Mouse (Mus musculus) midbrain, embryonic 12.5 days (tissue): ENCODE results near the gene Vps39. TPM values are rescaled to one million over a fixed set of nuclear protein-coding genes. Genes with fewer than 3 reads are reported as not detected.

Experiments
- ATAC-seq: fragments of 200-750 bp; cut with Nextera tagmentation; 2 replicates; pipeline ENCODE4 v1.8.0; 2017; ENCODE audit warnings: low read depth, moderate TSS enrichment, moderate library complexity; ENCODE audit not compliant: low FRiP score
- H3K27ac ChIP-seq: fragments of 300-500 bp; sonication (generic); replicated peaks from 2 replicates; pipeline ENCODE4 v1.5.1; 2016; ENCODE audit warnings: mild to moderate bottlenecking
- H3K27me3 ChIP-seq: fragments of 300-500 bp; sonication (generic); 2 replicates; pipeline ENCODE4 v1.6.1; 2016; ENCODE audit warnings: mild to moderate bottlenecking
- H3K36me3 ChIP-seq: fragments of 300-500 bp; sonication (generic); 2 replicates; pipeline ENCODE4 v1.6.1; 2016
- H3K4me1 ChIP-seq: fragments of 300-500 bp; sonication (generic); 2 replicates; pipeline ENCODE4 v1.6.1; 2016
- H3K4me2 ChIP-seq: fragments of 300-500 bp; sonication (generic); replicated peaks from 2 replicates; pipeline ENCODE4 v1.6.1; 2016; ENCODE audit warnings: mild to moderate bottlenecking, moderate library complexity
- H3K4me3 ChIP-seq: fragments of 300-500 bp; sonication (generic); 2 replicates; pipeline ENCODE4 v1.5.1; 2016; ENCODE audit warnings: mild to moderate bottlenecking
- H3K9ac ChIP-seq: fragments of 300-500 bp; sonication (generic); replicated peaks from 2 replicates; pipeline ENCODE4 v1.6.1; 2016; ENCODE audit warnings: mild to moderate bottlenecking, moderate library complexity
- H3K9me3 ChIP-seq: fragments of 300-500 bp; sonication (generic); 2 replicates; pipeline ENCODE4 v1.6.1; 2016; ENCODE audit warnings: mild to moderate bottlenecking
- WGBS: fragments of 180-500 bp; shearing (Covaris S2); methylation state at CpG from one replicate; pipeline ENCODE4 v1.1.7; 2016; 5-methylcytosine and 5-hydroxymethylcytosine counted together
- polyA plus RNA-seq: library from polyadenylated mRNA; unstranded; fragments of >200 nt; fragmentation: Nextera tagmentation; extraction: Ambion mirVana; gene quantifications from 2 replicates; pipeline ENCODE4 v1.2.1, GENCODE M21; 2016

Gene Vps39
- polyA plus RNA-seq, 1 experiment from 2014 or later: 43.6 TPM

DNA sequence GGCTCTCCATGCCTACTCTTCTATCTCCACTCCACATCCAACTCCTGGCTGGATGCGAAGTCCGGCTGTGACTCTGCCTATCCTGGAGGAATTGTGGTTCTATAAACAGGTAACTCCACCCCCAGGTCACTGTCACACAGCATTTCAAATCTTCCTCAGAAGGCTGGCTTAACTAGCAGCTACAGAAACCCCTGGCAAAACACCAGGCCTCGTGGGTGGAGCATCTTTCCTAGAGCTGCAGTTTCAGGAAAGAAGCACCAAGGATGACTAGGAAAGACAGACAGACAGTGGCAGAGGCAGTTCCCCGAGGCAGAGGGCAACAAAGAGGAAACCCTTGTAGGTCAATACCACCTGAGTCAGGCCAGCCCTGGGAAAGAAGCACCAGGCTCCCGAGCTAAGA lies 63.9 kb downstream of the Vps39 start, which contains the start of gene Pla2g4d:
Gene Pla2g4d, minus strand, starts transcription at position 203 of the 400 bp plus-strand sequence.
- H3K4me1 ChIP-seq: no peaks in the 10 kb centered on the region
- H3K36me3 ChIP-seq: no peaks in the 10 kb centered on the region
- no peak for ATAC-seq
- no peak within 1 kb of the TSS for H3K9ac ChIP-seq
- WGBS: 72% methylated on average over 5 of the region's 5 CpGs
- no peak within 1 kb of the TSS for H3K4me3 ChIP-seq
- H3K4me2 ChIP-seq: no peak within 1 kb of the TSS
- H3K27me3 ChIP-seq: no peaks in the 10 kb centered on the region
- no peaks in the 10 kb centered on the region for H3K9me3 ChIP-seq
- H3K27ac ChIP-seq: no peak within 1 kb of the TSS

DNA sequence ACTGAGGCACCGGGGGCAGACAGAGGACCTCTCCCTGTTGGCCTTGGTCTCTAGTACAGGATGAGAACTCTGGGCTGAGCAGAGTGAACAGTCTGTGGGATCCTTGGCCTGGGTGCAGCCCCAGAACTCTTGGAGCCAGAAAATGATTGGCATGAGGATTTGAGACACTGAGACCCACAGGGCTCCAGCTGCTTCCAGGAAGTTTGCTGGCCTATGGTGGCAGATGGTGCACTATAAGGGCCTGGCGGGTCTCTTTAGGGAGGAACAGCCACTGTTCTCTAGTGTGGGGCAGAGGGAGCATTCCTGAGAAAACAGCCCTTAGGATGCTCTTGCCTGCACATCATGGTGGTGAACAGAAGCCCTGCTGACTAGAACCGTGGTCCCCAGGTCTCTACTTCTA lies 64.5 kb downstream of the Vps39 start:
- Histone ChIP-seq H3K36me3 (no peaks in the 10 kb centered on the region), H3K4me1 (no peaks in the 10 kb centered on the region), H3K9me3 (no peaks in the 10 kb centered on the region), H3K27me3 (no peaks in the 10 kb centered on the region), H3K27ac (no peak overlapping the region), H3K4me2 (no peak overlapping the region), H3K9ac (no peak overlapping the region), H3K4me3 (no peak overlapping the region)
- WGBS: 94% methylated on average over 3 of the region's 3 CpGs
- ATAC-seq: no peak

DNA sequence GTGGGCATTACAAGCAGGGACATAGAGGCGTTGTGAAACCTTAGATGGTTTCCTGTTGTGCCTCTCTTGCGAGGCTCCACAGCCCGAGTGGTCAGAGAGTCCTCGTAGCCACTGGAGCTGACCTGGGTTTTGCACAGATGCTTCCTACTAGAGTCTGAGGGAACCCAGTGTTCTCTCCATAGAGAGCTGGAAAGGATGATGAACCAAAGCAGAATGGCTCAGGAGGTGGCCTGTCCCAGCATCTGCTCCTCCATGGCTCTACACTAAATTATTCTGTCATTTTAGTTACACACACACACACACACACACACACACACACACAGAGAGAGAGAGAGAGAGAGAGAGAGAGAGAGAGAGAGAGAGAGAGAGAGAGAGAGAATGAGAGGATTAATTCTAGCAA lies 67.3 kb downstream of the Vps39 start:
- H3K4me2 ChIP-seq: no peak overlapping the region
- no peak overlapping the region for H3K4me3 ChIP-seq
- no peaks in the 10 kb centered on the region for H3K36me3 ChIP-seq
- H3K9me3 ChIP-seq: no peaks in the 10 kb centered on the region
- no peak overlapping the region for H3K27ac ChIP-seq
- H3K9ac ChIP-seq: no peak overlapping the region
- 80% methylated on average over 4 of the region's 4 CpGs for WGBS
- H3K27me3 ChIP-seq: no peaks in the 10 kb centered on the region
- no peak for ATAC-seq
- no peaks in the 10 kb centered on the region for H3K4me1 ChIP-seq

DNA sequence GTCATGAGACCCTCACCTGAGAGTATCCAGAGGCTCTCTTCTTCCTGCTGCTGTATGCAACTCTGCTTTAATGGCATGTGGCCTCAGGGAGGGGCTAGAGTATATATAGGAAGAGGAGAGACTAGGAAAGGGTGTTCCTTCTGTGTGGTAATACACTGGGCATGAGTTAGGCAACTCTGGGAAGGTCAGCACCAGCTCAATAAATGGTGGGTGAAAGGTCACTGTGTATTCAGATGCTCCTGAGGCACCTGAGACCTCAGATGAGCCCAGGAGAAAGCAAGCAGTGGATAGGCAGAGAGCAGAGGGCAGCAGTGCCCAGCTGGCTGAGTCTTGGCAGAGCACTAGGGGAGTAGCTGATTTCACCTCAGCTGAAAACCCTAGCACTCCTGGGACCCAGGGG lies 68.2 kb downstream of the Vps39 start:
- no peak overlapping the region for H3K4me3 ChIP-seq
- H3K4me1 ChIP-seq: no peaks in the 10 kb centered on the region
- H3K9ac ChIP-seq: no peak overlapping the region
- no peaks in the 10 kb centered on the region for H3K27me3 ChIP-seq
- H3K27ac ChIP-seq: no peak overlapping the region
- ATAC-seq: no peak
- H3K9me3 ChIP-seq: no peaks in the 10 kb centered on the region
- no peak overlapping the region for H3K4me2 ChIP-seq
- no peaks in the 10 kb centered on the region for H3K36me3 ChIP-seq

DNA sequence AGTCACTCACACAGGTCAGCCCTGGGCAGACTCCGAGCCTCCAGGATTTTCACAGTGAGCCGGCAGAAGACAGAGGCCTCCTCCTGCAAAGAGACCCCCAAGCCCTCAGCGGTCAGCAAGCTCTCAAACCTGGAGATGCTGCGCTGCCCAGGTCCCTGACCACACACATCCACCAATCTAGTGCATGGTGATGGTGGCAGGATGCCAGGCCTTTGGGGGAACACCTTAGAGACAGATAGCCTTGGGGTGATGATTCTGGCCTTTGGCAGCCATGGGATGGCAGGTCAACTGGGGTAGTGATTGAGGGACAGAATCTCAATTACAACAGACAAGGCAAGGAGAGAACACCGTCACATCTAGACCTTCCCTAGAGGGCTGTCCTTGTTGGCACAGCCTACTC lies 68.8 kb downstream of the Vps39 start:
- Histone ChIP-seq H3K4me2 (no peak overlapping the region), H3K9me3 (no peaks in the 10 kb centered on the region), H3K36me3 (no peaks in the 10 kb centered on the region), H3K4me1 (no peaks in the 10 kb centered on the region), H3K27me3 (no peaks in the 10 kb centered on the region), H3K27ac (no peak overlapping the region), H3K9ac (no peak overlapping the region), H3K4me3 (no peak overlapping the region)
- no peak for ATAC-seq
- 89% methylated on average over 5 of the region's 5 CpGs for WGBS

DNA sequence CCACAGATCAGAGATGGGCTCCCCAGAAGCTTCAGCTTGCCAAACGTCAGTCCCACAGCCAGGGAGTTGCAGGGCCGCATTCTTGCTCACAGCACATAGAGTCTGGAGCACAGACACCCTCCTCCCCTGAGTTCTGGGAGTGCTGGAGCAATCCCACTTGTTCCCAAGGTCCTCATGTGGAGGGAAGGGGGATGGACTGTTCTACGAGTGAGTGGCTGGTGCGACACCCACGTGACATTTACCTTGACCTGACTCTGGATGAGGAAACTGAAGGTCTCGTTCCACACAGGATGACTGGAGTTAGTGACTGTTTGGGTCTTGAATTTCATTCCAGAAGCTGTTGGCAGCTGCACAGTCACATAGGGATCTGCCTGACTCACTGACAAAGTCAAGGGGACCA lies 69.4 kb downstream of the Vps39 start:
- H3K4me2 ChIP-seq: no peak overlapping the region
- H3K4me3 ChIP-seq: no peak overlapping the region
- H3K27ac ChIP-seq: no peak overlapping the region
- H3K36me3 ChIP-seq: no peaks in the 10 kb centered on the region
- no peak overlapping the region for H3K9ac ChIP-seq
- H3K4me1 ChIP-seq: no peaks in the 10 kb centered on the region
- no peaks in the 10 kb centered on the region for H3K27me3 ChIP-seq
- no peaks in the 10 kb centered on the region for H3K9me3 ChIP-seq
- 69% methylated on average over 6 of the region's 6 CpGs for WGBS
- ATAC-seq: no peak

DNA sequence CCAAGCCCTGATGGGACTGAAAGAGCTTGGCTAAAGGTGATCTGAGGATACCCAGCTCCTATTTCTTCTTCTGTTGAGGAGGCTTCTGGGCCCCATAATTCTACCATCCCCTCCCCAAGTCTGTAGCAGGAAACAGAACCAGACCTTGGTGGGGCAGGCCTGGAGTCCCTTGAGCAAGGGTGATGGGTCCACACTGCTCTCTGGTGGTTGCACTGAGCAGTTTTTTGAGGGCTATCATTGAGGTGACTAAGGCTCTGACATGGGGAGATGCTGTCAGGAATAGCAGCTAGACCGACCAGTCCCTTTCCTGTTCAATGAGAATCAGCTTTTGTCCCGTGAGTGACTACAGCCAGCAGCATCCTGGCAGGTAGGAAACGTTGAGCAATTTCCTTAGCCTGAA lies 71.7 kb downstream of the Vps39 start:
- no peak overlapping the region for H3K4me3 ChIP-seq
- WGBS: 66% methylated on average over 3 of the region's 3 CpGs
- H3K9me3 ChIP-seq: no peaks in the 10 kb centered on the region
- H3K27ac ChIP-seq: no peak overlapping the region
- H3K4me1 ChIP-seq: no peaks in the 10 kb centered on the region
- H3K36me3 ChIP-seq: no peaks in the 10 kb centered on the region
- ATAC-seq: no peak
- H3K4me2 ChIP-seq: no peak overlapping the region
- H3K27me3 ChIP-seq: no peaks in the 10 kb centered on the region
- H3K9ac ChIP-seq: no peak overlapping the region

DNA sequence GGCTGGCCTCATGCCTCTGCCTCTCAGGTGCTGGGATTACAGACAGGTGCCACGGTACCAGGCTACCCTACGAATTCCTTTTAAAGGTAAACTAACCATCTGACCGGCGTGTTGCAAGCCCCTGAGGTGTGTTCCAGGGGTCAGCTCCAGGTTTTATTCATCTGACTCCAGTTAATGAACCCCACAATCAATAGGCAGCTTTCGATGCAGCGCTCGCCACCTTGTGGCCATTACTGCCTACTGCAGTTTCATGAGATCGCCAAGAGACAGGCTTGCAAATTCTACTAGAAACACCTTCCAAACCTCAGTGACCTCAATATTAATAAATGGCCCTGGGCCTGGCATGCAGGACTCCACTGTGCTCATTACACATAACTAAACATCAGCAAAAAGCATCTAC lies 73.0 kb downstream of the Vps39 start:
- Histone ChIP-seq H3K9ac (no peak overlapping the region), H3K36me3 (no peaks in the 10 kb centered on the region), H3K27ac (no peak overlapping the region), H3K4me3 (no peak overlapping the region), H3K9me3 (no peaks in the 10 kb centered on the region), H3K27me3 (no peaks in the 10 kb centered on the region), H3K4me2 (no peak overlapping the region), H3K4me1 (no peaks in the 10 kb centered on the region)
- 17% methylated on average over 8 of the region's 8 CpGs for WGBS
- no peak for ATAC-seq

DNA sequence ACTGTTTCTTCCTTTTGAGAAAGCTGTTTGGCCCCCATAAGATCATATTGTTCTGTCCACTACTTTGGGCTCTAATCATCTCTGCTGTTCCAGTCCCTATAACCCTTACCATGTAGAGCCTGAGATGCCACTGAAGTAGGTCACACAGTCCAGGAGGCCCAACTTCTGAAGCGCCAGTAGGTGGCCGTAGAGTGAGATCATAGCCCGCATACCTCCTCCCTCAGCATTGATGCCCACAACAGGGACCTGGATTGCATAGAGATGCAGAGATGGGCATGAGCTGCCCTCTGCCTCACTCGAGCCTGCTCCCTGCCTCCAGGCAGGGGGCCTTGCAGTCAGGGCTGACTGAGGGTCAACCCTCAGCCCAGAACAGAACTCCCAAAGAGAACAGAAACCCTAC lies 76.0 kb downstream of the Vps39 start:
- Histone ChIP-seq H3K4me1 (no peaks in the 10 kb centered on the region), H3K4me3 (no peak overlapping the region), H3K9me3 (no peaks in the 10 kb centered on the region), H3K27me3 (no peaks in the 10 kb centered on the region), H3K27ac (no peak overlapping the region), H3K9ac (no peak overlapping the region), H3K4me2 (no peak overlapping the region), H3K36me3 (no peaks in the 10 kb centered on the region)
- WGBS: 76% methylated on average over 4 of the region's 4 CpGs
- ATAC-seq: no peak

DNA sequence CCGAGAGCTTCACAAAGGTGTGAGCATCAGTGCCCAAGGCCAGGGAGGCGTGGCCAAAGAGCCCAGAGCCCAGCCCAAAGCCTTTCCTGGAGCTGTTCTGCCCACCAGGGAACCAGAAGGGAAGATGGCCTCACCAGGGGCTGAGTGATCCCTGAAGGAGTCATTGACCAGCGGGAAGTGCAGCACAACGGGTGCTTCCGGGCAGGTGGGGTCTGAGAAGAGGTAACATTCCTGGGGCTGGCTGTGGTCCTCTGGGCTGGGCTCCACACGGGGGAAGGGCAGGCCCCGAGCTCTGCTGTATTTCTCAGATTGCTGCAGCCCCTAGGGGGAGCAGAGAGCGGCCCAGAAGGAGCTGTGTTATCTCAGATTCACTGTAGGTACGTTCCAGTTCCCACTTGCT lies 84.3 kb downstream of the Vps39 start:
- 0 out of 2 replicates have a peak, but pooled peaks cover 3% of the 10 kb centered on the region for H3K4me1 ChIP-seq
- H3K27ac ChIP-seq: no peak overlapping the region
- WGBS: 2% methylated on average over 9 of the region's 9 CpGs
- H3K9me3 ChIP-seq: no peaks in the 10 kb centered on the region
- H3K4me2 ChIP-seq: peak overlapping the region; percentile 33
- H3K4me3 ChIP-seq: no peak overlapping the region
- ATAC-seq: no peak
- no peaks in the 10 kb centered on the region; the same call in 1 of the 2 replicates for H3K27me3 ChIP-seq
- no peak overlapping the region for H3K9ac ChIP-seq
- H3K36me3 ChIP-seq: no peaks in the 10 kb centered on the region

Other genes starting within 250 kb of the Vps39 start
- gene Ehd4, start 198.5 kb downstream of the Vps39 start, polyA plus RNA-seq: 17.5 and 22.8 TPM in 2 replicates
- gene Pla2g4e, start 107.8 kb downstream of the Vps39 start, polyA plus RNA-seq: 0.13 and 0.19 TPM in 2 replicates
- gene Pla2g4d, start 63.9 kb downstream of the Vps39 start, polyA plus RNA-seq: not detected in 2 replicates
- gene Pla2g4f, start 39.0 kb downstream of the Vps39 start, polyA plus RNA-seq: 0.06 TPM in 1 of 2 replicates, not detected in the other
- gene Ganc, start 50.8 kb upstream of the Vps39 start, polyA plus RNA-seq: 9.9 and 10.0 TPM in 2 replicates
- 7.1 and 9.5 TPM in 2 replicates for gene Tmem87a, start 51.0 kb upstream of the Vps39 start, polyA plus RNA-seq
- 2.5 and 4.0 TPM in 2 replicates for gene Capn3, start 102.9 kb upstream of the Vps39 start, polyA plus RNA-seq
- gene Zfp106, start 210.7 kb upstream of the Vps39 start, polyA plus RNA-seq: 63.6 and 66.4 TPM in 2 replicates
- gene Snap23, start 214.5 kb upstream of the Vps39 start, polyA plus RNA-seq: 34.9 and 38.1 TPM in 2 replicates